Mouse (Mus musculus) layer of hippocampus, postnatal 25 days (tissue): ENCODE measurements around the gene Myf6. TPM values are rescaled to one million over a fixed set of nuclear protein-coding genes. Genes with fewer than 3 reads are reported as not detected.

Experiments
- DNase-seq, 2 experiments: peaks; one replicate each; pipeline ENCODE4 v3.0.0; 2022; ENCODE audit warnings: mixed read lengths in 2 of 2, low spot score in 1 of 2; ENCODE audit errors: extremely low spot score in 1 of 2
- total RNA-seq, 2 experiments: library from RNA; stranded (reverse); gene quantifications; 2 replicates each; pipeline ENCODE4 v1.2.3; 2021

Gene Myf6
- total RNA-seq = not detected

DNA sequence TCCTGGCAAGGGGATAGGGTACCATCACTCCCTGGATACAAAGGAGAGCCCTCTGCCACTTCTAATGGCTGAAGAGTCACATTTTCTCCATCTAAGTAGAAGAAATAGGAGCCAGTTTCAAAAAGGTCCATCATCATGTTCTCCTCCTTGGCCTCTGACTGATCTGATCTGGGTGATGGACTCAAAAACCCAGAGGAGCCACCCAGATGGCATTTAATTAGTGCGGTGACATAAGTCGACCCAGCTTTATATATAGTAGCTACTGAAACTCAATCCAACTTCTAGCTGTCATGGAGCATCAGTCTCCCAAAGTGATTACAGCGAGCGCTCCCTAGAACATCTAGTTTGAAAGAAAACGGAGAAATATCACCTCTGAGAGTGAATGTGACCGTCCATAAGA lies at the start of gene Myf6:
TSS of gene Myf6 (minus strand) at position 170 of the 400 bp plus-strand sequence.
- DNase-seq = no peak

DNA sequence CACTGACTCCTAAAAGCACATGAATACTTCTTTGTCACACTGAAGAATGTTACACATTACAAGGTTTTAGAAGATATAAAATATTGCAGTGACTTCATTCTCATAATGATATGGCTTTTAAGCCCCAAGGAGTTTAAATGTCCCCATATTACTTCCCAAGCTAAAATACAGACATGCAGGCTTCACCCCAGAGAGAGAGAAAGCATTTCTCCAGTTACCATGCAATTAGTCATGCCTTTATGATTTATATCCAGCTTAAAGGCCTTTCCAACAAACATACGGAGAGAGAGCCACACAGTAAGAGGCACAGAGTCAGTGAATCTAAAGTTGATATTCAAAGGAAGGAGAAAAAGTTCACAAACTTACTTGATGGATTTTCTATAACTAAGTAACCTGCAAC lies 48.5 kb upstream of the Myf6 start:
- no peak for DNase-seq

DNA sequence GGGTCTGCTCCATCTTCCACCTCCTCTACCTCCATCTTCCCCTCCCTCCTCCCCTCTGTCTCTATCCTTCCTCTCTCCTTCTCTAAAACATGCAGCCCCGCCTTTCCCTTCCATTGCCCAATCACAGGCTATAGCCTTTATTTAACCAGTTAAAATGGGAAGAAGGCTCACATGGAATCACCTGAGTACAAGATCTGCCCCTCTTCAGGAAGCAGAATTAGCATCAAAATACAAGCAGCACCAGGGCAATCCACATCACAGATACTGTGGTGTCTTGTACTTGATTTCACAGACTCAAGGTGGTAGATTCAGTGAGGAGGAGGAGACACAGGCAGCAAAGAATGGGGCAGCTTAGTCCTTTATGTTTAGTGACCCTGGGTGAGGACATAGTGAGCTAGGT lies 34.2 kb upstream of the Myf6 start:
- no peak for DNase-seq

DNA sequence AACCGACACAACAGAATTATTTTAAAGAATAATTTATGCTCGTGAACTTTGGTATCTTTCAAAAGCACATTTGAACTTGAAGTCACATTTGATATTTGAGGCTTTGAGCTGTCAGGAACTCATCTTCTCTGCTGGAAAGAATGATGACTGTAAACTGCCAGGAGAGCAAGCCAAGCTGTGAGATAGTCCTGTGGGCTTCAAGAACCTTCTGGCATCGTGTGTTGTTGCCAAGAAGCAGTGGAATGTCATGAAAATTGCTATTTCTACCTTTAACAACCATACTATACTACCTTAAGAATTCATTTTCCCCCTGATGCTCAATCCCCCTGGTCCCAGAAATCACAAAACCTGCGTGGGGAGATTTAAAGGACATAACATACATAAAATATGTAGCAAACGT lies 24.7 kb upstream of the Myf6 start:
- DNase-seq = no peak

DNA sequence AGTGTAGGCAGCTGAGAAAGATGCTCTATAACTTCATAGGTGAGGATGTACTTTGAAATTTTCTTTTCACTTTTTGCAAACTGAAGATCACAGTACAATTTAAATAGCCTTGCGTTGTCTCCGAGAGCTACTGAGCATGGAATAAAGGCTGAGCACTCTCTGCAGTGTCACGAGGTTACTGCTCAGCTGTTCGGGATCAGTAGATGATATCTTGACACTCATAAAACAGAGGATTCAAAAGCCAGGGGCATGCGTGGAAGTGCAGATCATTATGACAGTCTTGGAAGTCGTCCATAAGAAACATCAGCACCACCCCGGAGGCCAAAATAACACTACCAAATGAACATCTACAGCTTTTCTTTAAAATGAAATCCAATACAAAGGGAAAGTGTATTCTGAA lies 22.1 kb upstream of the Myf6 start:
- no peak for DNase-seq

DNA sequence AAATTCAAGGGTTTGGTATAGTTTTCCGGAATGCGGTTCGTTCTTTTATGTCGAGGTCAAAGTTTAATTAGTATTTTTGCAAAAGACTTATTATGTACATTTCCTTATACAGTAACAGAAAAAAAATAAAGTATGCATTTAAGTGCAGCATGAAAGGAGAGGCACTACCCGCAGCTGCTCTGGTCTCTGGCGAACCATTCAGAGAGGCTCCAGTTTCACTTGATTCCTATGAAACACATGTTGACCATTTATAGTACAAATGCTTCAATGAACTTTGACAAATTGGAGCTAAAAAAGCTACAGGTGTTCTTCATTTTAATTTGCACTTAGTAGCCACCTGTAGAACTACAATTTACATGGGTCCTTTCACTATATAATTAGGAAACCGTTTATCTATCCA lies 20.2 kb upstream of the Myf6 start:
- no peak for DNase-seq

DNA sequence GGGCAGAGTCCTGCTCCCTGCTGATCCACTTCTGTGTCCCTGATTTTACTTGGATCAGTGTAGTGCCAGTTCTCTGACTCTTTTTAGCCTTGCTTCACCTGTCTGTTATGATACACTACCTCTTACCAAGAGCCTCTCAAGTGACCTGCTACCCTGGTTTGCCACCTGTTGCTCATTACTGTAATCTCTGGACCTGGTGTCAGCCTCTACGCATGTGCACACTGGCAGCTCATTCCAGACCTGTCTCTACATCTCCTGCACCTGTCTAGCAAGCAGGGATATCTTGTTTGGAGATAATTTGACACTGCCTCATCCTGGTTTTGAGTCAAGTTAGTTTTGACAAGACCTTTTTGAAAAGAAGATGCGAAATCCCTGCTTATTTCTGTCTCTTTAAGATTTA lies 11.9 kb upstream of the Myf6 start:
- DNase-seq = no peak

DNA sequence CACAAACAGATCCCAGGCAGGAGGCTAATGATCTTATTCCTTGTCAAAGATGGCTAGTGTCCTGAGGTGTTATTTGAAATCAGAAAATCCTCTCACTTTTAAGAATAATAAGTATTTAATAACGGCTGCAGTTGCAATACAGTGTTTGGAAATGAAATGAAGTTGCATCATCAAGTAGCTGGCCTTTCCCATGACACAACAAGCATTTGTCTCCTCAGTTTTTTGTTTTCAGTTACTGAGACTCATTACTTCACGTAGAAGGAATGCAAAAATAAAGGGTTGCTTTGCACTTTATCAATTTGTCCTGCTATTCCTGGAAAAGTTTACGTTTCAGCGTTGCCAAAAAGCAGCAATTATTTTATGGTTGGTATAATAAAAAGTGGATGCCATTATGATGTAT lies 8.9 kb upstream of the Myf6 start:
- DNase-seq = no peak

DNA sequence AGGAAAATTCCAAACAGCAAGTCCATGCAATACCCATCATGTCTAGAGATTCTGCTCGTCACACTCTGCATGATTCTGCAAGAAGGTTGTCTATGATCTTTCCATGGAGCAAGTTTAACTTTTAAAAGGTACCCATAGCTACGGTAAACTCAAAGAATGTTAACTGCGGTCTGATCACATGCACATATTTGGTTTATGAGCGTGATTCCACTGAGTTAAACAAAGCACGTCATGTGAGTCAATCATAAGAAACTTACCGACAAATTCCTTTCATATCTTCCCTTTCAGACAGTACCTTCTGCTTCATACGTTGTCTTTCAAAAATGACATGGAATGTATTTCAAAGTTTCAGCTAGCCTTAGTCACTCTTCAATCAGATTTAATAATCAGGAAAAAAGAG lies 7.7 kb upstream of the Myf6 start:
- DNase-seq = no peak

DNA sequence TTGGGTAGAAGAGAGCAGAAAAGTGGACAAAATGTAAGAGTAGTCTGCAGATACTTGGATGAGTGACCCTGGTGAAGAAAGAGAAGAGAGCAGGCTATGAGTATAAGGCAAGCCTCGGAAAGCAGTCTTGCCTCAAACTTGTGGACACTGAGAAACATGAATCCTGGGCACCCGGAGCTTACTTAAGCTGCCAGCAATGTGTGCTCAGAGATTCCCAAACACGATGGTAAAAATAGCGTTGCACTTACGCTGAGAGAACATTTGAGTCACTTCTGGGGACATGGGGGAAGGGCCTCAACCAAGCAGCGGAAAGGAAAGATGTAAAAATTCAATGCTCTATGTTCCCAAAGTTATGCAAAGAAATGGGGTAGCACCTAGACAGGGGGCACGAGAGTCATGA lies 5.1 kb upstream of the Myf6 start:
- no peak for DNase-seq

DNA sequence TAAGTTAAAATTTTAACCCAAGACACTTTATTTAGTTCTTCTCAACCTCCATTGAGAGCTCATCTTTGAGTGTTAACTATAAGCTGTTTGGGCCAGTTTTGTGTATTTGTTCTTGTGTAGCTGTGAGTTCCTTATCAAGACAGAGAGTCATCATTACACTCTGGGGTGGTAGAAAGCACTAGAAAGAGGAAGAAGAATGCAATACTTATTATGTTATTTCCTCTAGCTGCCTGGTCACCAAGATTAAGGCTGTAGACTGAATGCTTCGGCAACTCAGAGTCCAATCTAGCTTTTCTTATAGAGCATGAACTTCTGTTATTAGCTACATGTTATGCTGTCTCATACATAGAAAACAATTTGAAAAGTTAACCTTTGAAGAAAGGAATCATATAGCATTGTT lies 1.9 kb upstream of the Myf6 start:
- no peak for DNase-seq

DNA sequence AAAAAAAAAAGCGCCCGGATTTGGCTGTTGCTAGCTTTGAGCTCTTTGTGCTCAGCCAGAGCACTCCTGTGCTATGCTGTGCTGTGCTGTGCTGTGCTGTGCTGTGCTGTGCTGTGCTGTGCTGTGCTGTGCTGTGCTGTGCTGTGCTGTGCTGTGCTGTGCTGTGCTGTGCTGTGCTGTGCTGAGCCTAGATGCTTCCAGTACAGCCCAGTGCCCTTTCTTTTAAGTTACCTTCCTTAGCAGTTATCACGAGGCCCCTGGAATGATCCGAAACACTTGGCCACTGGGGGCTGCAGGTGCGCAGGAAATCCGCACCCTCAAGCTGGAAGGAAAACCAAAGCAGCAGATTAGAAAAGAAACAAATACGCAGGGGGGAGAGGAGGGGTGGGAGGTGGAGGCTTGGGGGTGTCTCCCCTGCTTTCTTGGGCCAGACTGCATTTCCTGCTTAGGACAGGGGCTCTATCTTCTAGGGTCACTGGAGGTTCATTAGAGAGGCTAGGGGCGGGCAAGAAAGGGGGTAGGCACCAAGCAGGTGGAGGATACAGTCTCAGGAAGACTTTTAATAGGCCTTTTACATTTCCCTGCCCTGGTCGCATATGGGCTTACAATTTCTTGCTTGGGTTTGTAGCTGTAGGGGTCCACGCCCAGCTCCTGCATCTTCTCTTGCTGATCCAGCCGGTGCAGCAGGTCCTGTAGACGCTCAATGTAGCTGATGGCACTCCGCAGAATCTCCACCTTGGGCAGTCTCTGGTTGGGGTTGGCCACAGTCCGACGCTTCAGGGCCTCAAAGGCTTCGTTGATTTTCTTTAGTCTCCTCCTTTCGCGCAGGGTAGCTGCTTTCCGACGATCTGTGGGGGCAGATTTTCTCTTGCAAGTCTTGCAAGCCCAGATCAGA lies 710 bp downstream of the Myf6 start:
- no peak for DNase-seq

DNA sequence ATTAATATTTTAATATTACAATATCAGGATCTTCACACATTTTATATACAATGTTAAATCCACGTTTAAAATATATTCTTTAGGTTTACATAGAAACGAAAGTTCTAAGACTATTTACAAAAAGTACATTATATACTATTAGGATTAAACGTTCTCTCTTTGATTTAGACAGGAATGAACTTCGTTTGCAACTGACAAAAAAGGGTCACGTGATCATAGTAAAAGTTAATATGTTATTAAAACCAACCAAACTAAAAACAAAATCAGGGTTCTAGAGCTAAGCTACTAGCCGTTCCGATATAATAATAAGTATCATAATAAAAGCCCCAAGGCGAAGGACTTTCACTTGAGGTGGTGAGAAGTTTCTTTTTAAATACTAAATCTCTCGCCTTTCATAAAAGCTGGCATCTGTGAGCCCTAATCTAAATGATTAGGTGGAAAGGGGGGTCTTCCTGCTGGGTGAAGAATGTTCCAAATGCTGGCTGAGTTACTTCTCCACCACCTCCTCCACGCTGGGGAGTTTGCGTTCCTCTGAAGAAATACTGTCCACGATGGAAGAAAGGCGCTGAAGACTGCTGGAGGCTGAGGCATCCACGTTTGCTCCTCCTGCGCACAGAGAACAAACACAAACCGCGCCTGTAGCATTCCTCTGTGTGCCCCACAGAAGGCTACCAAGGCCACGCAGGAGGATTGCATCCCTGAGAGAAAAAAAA lies 1.5 kb downstream of the Myf6 start:
- DNase-seq = no peak

DNA sequence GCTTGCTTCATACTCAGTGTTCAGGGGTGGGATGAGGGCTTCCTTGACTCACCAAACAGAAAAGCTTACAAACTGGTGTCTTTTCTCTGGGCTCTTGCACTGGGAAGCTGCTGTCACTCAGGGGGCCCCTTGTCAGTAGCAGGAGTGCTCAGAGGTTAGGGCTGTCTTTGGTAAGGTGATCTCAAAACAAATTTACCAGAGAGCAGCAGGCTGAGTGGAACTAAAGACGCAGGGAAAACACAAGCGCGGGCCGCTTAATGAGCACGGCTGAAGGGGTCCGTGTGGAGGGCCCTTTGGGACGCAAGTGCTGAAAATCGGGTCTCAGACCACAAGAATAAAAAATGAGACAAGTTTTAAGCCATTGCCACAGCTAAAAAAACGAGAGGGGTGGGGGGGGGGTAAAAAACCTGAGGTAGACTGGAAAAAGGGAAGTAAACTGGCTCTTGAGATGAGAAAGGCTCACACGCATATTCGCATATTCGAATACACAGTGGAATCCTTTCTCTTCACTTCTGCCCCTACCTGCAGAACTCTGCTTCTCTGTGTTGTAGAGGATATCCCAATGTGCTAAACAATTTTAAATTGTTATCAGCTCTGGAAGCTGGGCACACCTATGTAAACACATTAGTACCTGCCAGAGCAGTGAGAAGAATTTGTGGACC lies 5.8 kb downstream of the Myf6 start:
- DNase-seq = no peak

DNA sequence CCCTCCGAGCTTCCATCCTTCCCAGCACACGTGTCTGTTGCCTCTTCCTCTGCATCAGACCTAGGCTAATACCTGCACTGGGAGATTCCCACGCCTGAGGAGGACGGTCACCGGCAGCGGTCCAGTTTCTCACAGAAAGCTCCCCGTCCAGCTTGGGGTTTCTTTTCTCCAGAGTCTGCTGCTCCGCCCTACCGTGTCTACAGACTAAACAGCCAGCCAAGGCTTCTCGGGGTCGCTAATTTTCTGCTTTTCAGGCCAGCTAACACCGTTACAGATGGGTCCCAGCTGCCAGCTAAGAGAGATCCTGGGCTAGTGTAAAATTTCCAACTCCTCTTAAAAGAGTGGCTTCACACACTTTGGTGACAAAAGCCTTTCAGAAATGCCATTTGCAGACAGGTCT lies 7.8 kb downstream of the Myf6 start:
- no peak for DNase-seq

DNA sequence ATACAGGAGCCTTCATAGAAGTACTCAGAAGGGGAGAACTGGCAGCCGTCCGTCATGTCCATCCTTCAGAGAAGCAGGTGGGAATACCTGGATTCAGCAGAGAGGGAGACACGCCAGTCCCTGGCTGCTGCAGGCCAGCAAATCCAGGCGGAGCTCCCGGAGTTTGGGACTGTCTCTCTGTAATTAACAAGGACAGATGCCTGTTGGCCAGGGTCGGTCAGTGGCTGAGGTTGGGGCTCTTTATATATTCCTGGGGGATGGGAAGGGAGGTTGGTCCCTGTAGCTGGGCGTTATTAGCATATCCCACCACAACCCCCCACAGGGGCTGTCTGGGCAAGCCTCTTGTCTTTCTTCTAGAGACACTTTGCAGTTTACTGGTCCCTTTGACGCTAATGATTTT lies 8.7 kb downstream of the Myf6 start, which contains the start of gene Myf5:
TSS of gene Myf5 (minus strand) at position 265 of the 400 bp plus-strand sequence.
- DNase-seq = no peak

DNA sequence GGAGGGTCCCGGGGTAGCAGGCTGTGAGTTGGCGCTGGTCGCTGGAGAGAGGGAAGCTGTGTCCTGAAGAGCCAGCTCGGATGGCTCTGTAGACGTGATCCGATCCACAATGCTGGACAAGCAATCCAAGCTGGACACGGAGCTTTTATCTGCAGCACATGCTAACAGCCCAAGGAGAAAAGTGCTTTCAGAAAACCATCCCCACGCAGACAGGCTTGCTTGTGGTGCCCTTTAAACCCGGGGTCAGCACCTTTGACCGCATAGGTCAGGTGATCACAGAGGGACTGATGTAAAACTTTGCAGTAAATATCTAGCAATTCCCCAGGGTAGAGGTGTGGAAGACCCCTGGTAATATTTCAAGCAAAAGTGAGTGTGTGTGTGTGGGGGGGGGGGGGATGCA lies 10.5 kb downstream of the Myf6 start:
- no peak for DNase-seq

DNA sequence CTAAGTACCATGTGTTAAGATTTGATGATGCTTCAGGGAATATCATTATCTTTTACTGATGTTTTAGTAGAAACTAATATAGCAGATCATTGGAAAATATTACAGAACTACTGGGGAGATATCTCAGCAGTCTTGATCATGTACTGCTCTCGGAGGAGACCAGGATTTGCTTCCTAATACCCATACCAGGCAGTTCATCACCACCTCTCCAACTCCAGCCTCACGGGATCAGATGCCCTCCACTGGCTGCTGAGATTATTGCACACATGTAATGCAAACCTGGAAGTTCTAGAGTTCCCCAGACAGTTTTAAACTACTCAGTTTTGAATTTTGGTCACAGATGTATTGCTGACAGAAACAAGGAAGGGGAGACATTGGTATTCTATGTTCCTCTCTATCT lies 21.0 kb downstream of the Myf6 start:
- no peak for DNase-seq

DNA sequence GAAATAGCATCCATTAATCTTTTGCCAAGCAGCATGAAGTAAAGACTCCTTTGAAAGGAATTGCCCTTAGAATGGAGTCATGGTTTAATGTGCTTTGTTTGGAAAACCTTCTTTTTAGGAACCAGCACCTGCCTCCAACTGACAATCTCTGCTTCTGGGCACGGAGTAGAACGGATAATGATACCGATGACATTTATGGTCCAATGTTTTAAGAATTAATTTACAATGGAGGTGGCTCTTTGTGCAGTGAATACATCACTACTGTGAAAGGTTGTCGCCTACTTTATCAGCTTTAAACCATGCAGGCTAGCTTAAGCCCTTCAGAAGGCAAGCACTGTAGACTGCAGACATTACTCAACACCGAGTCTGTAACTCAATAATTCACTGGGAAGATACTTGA lies 22.8 kb downstream of the Myf6 start:
- DNase-seq = no peak

DNA sequence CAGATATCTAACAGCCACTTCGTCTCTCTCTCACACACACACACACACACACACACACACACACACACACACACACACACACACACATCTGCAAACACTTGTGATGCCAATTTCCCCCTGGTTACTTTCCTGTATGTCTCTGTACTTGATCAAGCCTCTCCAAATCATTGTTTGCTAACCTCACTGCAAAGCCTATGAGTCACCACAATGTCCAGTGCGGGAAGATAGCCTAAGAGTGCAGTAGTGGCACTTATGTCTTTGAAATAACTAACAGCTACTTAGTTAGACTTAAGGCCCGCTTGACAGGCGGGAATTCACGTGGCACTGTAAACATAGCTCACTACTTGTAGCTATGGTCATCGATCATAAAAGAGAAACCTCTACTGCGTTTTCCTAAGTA lies 26.7 kb downstream of the Myf6 start:
- no peak for DNase-seq
